Mouse (Mus musculus) gastrocnemius, adult 2 months (tissue): ENCODE measurements around the gene Vwa2. TPM values are rescaled to one million over a fixed set of nuclear protein-coding genes. Genes with fewer than 3 reads are reported as not detected.
A peak's percentile ranks its signal among the peaks of the same experiment; 100 is the strongest.

Source experiments
- DNase-seq: peaks from one replicate; pipeline ENCODE4 v3.0.0; 2022
- H3K27ac ChIP-seq: fragments of 200-600 bp; 2 replicates; pipeline ENCODE4 v1.8.1; 2022; ENCODE audit warnings: mild to moderate bottlenecking
- H3K4me3 ChIP-seq: fragments of 200-600 bp; 2 replicates; pipeline ENCODE4 v1.8.1; 2022; ENCODE audit warnings: mild to moderate bottlenecking, moderate library complexity
- CTCF ChIP-seq: fragments of 200-600 bp; IDR thresholded peaks from 2 replicates; pipeline ENCODE4 v1.8.1; 2022; ENCODE audit warnings: antibody characterized with exemption, mild to moderate bottlenecking, moderate library complexity
- intact Hi-C: fragments of 180-260 bp; cut with DNase I; formaldehyde crosslinking; loops from one replicate; pipeline ENCODE4 v1.15.1; 2025
- total RNA-seq, 2 experiments: library from RNA; stranded (reverse); gene quantifications; 2 replicates each; pipeline ENCODE4 v1.2.3; 2021

Gene Vwa2
- total RNA-seq, 2 experiments from 2014 or later: not detected

DNA sequence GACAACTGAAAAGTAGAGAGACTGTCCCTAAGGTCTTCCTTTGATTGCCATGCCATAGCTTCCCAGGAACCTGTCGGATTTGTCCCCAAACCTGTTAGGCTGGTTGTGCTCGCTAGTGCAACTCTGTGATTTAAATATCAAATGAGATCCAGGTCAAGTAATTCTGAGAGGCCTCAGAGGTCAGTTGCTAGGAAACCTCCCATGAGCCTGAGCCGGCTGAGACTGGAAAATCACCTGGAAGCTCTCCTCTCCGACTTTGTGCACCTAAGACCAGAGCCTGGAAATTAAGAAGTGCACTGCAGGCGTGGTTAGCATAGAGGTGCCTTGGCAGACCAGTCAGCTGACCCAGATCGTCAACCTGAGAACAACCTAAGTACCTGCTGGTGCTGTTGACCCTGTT, 41.0 kb downstream of the Vwa2 start:
- TF ChIP-seq CTCF: no peak
- H3K4me3 ChIP-seq: no peak overlapping the region
- intact Hi-C loops: no loop called here
- H3K27ac ChIP-seq: no peak overlapping the region
- no peak for DNase-seq

DNA sequence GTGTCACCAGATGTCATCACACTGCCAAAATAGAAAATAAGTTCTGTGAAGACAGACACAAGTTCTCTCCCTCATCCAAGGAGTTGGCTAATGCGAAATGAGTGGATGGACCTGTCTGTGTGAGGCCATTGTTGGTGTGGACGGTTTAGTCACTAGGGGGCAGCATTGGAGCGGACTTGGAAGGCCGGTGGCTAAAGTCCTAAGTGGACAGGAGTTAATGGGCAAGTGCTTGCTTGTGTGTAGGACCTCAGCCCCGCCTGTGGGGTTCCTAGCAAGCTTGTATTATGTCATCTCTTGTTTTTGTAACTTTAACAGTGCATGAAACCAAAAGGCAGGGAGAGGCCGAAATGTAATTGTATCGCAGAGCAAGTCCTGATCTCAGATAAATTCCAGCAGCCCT, 45.6 kb downstream of the Vwa2 start:
- intact Hi-C loops: loop anchor here (1.0 to 10.0 kb wide), 3 partner anchors 89 to 215 kb away; partner anchors contain the start of gene Afap1l2
- peak; percentile 90 for DNase-seq
- H3K27ac ChIP-seq: peak overlapping the region; percentile 73
- TF ChIP-seq CTCF: peak; percentile 97
- H3K4me3 ChIP-seq: no peak overlapping the region

DNA sequence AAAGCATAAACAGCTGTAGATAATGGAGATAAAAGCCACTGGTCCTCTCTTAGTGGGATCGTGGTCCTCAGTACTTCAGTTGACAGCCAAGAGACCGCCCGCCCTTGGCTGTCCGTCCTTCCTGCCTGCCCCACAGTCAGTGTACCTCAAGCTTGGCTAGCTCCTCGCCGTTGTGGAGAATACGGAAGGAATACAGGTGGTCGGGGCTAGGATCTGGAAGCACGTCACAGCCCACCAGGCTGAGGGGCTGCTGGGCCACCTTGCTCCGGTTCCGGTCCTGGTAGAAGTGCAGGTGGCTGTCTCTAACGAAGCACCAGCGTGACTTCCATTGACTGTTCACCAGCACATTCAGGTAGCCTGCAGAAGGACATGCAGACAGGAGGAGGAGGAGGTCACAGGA, 46.2 kb downstream of the Vwa2 start:
- TF ChIP-seq CTCF: no peak
- DNase-seq: no peak
- Histone ChIP-seq H3K4me3 (no peak overlapping the region), H3K27ac (peak overlapping the region; percentile 73)
- intact Hi-C loops: loop anchor here (10.0 kb wide), 1 partner anchor 215 kb away; no protein-coding TSS in a partner anchor

DNA sequence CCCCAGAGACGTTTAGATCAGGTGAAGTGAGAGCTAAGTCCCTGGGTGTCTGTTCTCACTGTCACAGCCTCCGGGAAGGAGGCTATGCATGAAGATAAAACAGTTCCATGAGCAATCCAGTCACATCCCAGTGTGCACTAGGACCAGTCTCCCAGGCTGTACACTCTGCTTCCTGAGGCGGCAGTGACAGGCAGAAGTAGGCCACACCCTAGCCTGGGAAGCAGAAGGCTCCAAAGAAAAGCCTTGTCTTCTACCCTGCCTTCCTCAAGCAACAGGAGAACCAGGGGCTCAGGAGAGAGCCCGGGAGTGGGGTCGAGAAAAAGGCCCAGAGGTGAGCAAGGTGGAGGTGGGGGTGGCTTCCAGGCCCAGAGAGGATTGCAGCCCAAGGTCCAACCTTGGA, 47.7 kb downstream of the Vwa2 start:
- Histone ChIP-seq H3K4me3 (no peak overlapping the region), H3K27ac (no peak overlapping the region)
- no peak for DNase-seq
- TF ChIP-seq CTCF: no peak
- intact Hi-C loops: loop anchor here (10.0 kb wide), 1 partner anchor 213 kb away; no protein-coding TSS in a partner anchor

DNA sequence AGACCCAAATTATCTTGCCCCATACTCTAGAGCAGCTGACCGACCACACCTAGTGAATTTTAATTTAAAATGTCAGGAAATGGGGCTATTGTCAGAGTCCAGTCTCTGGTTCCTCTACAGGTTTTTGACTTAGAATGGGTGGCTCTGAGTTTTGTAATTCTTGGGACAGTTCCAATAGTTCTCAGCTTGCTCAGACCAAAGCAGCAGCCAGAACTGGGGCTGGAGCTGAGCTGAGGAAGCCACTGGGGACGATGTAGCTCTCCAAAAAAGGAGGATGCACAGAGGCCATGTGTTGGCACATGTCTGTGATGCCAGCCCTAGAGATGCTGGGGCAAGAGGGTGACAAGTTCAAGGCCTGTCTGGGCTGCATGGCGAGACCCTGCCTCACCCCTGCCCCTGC, 55.3 kb downstream of the Vwa2 start:
- intact Hi-C loops: loop anchor here (10.0 kb wide), 1 partner anchor 205 kb away; no protein-coding TSS in a partner anchor
- no peak for TF ChIP-seq CTCF
- no peak overlapping the region for H3K4me3 ChIP-seq
- peak overlapping the region; percentile 58 for H3K27ac ChIP-seq
- DNase-seq: peak; percentile 41

DNA sequence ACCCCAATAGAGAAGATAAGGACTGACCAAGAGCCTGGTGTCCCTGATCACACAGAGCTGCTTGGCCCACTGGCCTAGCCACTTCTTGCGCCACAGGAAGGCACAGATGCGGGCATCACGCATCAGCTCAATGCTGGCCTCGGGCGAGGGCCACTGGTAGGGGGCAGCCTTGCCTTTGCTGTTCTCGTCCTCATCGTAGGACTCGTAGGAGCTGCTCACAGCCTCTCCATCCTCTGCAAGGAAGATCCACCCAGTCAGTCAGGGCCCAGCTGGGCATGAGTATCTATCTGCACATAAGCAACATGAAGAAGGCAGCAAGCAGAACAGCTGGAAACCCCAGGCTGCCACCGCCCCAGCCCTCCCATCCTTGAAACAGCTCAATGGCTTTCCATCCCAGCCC, 56.0 kb downstream of the Vwa2 start:
- Histone ChIP-seq H3K27ac (peak overlapping the region; percentile 40; the same call in 1 of the 2 replicates), H3K4me3 (no peak overlapping the region)
- no peak for DNase-seq
- intact Hi-C loops: no loop called here
- peak; percentile 17; the same call in 1 of the 2 replicates for TF ChIP-seq CTCF

DNA sequence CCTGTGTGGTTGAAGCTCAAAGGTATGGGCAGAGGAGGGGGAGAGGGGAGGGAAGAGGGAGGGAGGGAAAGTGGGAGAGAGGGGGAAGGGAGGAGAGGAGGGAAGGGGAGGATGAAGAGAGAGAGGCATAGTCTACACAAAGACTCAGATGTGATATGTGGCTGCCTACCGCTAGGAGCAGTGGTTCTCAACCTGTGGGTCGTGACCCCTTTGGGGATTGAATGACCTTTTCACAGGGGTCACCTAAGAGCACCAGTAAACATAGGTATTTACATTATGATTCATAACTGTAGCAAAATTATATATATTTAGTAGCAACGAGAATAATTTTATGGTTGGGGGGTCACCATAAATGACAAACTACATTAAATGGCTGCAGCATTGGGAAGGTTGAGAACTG, 59.8 kb downstream of the Vwa2 start:
- no peak for DNase-seq
- no peak overlapping the region for H3K4me3 ChIP-seq
- intact Hi-C loops: no loop called here
- no peak overlapping the region for H3K27ac ChIP-seq
- TF ChIP-seq CTCF: no peak

DNA sequence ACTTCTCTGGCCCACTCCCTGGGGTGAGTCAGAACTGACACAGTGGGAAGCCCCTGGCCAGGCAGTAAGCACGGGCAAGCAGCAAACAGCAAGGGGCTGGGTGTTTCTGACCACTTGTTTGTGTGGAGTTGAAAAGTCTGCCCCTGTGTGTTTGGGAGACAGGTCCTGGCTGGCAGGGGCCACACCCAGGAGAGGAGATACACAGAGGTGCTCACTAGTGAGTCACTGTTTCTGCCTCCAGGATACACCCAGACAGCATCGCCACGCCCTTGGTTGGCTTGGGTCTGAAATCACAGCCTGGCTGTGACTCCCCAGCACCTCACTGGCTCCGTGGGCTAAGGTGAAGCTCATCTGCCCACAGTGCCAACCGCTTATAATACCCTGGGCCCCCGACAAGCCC, 61.1 kb downstream of the Vwa2 start:
- intact Hi-C loops: no loop called here
- DNase-seq: peak; percentile 11
- no peak for TF ChIP-seq CTCF
- H3K4me3 ChIP-seq: no peak overlapping the region
- H3K27ac ChIP-seq: no peak overlapping the region

DNA sequence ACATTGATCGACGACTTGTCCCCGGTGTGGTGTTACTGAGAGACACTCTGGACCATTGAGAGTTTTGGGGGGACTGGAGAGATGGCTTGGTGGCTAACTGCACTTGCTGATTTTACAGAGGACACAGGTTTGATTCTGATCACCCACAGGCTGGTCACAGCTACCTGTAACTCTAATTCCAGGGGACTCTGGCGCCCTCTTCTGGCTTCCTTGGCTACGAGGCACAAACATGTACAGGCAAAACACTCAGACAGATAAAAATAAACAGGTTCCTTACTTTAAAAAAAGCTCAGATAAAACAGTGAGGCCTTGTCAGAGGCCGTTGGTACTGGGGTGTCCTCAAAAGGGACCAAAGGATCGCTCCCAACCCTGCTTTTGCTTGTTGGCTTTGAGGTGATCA, 61.7 kb downstream of the Vwa2 start:
- H3K4me3 ChIP-seq: no peak overlapping the region
- H3K27ac ChIP-seq: no peak overlapping the region
- DNase-seq: peak; percentile 11
- intact Hi-C loops: no loop called here
- TF ChIP-seq CTCF: peak; percentile 24; the same call in 1 of the 2 replicates

DNA sequence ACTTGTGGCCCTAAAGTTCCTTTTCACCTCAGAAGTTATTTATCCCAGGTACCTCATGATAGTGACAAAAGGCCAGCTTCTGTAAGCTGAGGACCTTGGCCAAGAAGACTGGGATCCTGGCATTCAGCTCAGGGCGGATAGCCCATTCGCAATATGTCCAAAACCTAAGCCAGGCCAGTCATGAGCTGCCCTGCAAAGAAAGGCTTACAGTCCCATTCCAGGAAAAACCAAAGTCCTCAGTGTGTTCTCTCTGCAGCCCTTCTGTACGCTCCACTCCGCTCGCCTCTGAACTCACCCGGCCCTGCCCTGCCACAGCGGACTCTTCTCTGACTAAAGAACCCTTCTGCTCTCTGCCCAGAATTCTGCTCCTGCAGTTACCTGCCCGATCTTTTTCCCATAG, 62.2 kb downstream of the Vwa2 start:
- intact Hi-C loops: no loop called here
- H3K4me3 ChIP-seq: no peak overlapping the region
- DNase-seq: peak; percentile 2
- H3K27ac ChIP-seq: no peak overlapping the region
- TF ChIP-seq CTCF: no peak

DNA sequence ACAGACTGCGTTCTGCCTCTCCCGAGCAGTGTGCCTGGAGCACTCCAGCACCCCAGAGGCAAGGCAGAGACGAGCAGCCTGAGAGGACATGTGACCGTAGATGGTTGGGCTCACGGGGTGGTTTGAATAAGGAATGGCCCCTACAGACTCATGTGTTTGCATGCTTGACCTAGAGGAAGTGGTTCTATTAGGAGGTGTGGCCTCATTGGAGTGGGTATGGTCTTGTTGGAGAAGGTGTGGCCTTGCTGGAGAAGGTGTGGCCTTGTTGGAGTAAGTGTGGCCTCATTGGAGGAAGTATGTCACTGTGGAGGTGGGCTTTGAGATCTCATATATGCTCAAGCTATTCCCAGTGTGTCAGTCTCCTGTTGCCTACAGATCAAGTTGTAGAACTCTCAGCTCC, 63.9 kb downstream of the Vwa2 start:
- DNase-seq: no peak
- Histone ChIP-seq H3K4me3 (no peak overlapping the region), H3K27ac (no peak overlapping the region)
- no peak for TF ChIP-seq CTCF
- intact Hi-C loops: no loop called here

DNA sequence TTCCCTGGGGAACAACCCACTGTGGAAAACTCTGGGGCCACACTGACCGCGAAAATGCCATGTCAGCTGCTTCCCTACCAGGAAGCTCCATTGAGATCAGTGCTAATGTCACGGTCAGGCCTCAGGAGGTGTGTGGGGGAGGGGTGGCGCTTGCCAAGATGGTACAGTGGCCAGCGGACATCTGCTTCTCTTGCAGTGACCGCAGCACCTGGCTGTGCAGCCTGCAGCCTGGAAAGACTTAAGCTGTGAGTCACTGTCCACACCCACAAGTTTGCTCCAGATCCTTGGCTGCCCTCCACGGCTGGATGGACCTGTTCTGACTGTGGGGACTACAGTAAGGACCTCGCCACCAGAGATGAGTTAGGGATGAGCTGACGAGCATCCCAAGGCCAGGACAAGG, 65.8 kb downstream of the Vwa2 start:
- Histone ChIP-seq H3K4me3 (no peak overlapping the region), H3K27ac (no peak overlapping the region)
- no peak for TF ChIP-seq CTCF
- peak; percentile 88 for DNase-seq
- intact Hi-C loops: no loop called here

DNA sequence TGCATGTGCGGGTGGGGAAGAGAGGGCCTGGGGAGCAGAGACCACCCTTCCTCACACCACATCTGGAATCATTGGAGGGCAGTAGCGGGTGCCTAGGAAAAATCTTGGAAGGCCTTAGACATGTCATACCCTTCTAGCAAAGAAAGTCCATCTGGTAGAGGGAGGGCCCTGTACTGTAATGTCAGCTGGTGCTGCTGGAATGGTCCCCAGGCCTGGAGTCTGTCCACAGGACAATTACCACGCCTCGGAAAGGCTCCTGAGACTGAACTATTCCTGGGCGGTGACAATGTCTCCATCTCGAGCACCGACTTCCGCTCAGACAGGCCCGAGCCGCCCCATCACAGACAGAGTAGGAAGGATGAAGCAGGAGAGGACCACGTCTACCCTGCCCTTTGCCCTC, 66.5 kb downstream of the Vwa2 start:
- intact Hi-C loops: no loop called here
- TF ChIP-seq CTCF: no peak
- H3K4me3 ChIP-seq: no peak overlapping the region
- peak overlapping the region; percentile 21 for H3K27ac ChIP-seq
- peak; percentile 89 for DNase-seq

DNA sequence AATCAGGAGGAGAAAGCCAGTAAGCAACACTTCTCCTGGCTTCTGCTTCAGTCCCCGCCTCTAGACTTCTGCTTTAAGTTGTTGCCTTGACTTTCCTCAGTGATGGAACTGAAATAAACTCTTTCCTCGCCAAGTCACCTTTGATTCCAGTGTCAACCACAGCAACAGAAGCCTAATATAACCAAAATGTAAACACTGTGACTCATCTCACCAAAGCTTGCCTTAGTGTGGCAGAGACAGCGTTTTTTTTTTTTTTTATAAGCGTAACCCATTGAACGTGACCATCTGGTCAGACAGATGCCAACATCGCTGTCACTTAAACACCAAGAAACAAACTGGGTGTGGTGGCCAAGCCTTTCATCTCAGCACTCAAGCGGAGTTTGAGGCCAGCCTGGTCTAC, 68.2 kb downstream of the Vwa2 start:
- DNase-seq: no peak
- TF ChIP-seq CTCF: no peak
- intact Hi-C loops: no loop called here
- Histone ChIP-seq H3K27ac (no peak overlapping the region), H3K4me3 (no peak overlapping the region)
